Mouse (Mus musculus) cortical plate, adult 2 months (tissue): ENCODE results near the gene Ralgapa2.

Source experiments
- CTCF ChIP-seq: fragments of 200-500 bp; IDR thresholded peaks from 2 replicates; pipeline ENCODE4 v1.5.1; 2011; ENCODE audit warnings: mild to moderate bottlenecking, control low read depth, low read length; ENCODE audit not compliant: insufficient read depth; ENCODE audit errors: extremely low read depth
- POLR2A ChIP-seq: fragments of 200-500 bp; IDR thresholded peaks from 2 replicates; pipeline ENCODE4 v1.6.1; 2011; ENCODE audit warnings: mild to moderate bottlenecking, low read length, control low read depth; ENCODE audit not compliant: insufficient read depth; ENCODE audit errors: extremely low read depth

DNA sequence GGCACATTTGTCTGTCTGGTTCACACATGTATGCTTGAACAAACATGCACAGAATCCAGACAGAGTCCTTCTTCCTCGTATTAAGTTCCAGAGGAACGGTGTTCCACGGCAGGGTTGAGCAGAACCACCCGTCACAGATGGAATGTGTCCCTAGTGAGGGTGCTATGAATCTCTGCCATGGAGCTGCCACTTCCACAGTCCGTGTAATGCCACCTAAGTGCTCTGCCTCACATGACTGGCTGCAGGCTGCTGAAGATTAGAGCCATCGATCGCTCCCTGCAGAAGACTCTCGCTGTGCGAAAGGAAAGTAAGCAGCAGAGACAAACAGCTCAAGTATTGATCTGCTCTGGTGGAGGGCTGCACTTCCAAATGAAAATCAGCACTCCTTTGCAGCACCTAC is 218.6 kb downstream of the Ralgapa2 start:
- TF ChIP-seq POLR2A = no peak
- TF ChIP-seq CTCF = no peak
